Mouse (Mus musculus) left cerebral cortex, adult 8-10 months (tissue): ENCODE results near the gene Coro1c. TPM values are rescaled to one million over a fixed set of nuclear protein-coding genes. Genes with fewer than 3 reads are reported as not detected.
A peak's percentile ranks its signal among the peaks of the same experiment; 100 is the strongest.

Experiments used
- DNase-seq, 2 experiments: peaks; one replicate each; pipeline ENCODE4 v3.0.0; 2022; ENCODE audit warnings: low spot score in 2 of 2
- total RNA-seq, 4 experiments: library from RNA; stranded (reverse); gene quantifications; 2 replicates each; pipeline ENCODE4 v1.2.4; 2022

Gene Coro1c
- total RNA-seq, 4 experiments from 2014 or later, result 76.3 to 95.4 (median 86.2) TPM

DNA sequence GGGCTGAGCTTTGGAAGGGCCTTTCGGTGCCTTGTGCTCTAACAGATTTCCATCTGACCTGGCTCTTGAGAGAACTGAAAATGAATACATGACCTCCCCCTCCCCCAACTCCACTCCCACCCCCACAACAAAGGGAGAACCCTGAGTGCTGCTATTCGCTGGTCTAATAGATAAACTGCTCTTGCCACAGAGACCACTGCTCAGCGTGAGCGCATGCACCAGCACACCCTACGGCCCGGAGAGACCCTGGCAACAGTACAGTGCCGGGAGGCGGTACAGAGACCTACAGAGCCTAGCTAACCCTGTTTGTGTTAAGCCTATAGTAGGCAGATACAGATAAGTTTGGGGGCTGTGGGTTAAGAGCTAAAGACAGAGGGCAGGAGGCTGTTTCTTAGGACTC is 22.9 kb downstream of the Coro1c start:
- DNase-seq, result no peak

DNA sequence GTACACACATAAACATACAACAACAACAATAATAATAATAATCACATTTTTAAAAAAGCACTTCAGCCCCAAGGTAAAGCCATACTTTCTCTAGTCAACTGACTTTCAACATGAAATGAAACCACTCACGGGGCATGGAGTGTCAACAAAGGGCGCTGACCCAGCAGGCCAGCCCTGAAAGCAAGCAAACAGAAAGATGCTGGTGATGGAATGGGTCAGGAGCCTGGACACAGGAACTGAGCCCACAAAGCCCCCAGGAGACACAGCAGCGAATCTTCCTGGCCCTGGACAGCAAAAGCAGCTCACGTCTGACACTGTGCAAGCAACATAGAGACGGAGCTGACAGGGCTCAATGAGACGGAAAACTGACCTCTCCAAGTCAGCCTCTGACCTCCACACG is 23.8 kb downstream of the Coro1c start:
- no peak for DNase-seq

DNA sequence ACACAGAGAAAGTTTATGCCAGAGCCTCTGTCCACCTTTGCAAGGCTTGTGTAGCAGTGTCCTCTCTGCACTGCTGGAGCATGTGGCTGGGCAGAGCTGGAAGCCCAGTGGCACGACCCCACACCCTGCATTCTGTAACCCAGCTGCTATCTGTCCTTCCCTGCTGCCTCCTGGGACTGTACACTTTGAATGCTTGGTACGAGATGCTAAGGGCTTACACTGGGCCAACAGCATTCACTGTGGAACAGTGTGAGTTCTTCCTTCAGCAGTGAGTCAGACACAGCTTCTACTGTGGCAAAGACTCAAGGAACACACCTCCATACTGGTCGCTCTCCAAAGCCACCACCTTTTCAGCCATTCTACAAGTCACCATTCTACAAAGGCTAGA is 25.2 kb downstream of the Coro1c start:
- DNase-seq, result no peak

DNA sequence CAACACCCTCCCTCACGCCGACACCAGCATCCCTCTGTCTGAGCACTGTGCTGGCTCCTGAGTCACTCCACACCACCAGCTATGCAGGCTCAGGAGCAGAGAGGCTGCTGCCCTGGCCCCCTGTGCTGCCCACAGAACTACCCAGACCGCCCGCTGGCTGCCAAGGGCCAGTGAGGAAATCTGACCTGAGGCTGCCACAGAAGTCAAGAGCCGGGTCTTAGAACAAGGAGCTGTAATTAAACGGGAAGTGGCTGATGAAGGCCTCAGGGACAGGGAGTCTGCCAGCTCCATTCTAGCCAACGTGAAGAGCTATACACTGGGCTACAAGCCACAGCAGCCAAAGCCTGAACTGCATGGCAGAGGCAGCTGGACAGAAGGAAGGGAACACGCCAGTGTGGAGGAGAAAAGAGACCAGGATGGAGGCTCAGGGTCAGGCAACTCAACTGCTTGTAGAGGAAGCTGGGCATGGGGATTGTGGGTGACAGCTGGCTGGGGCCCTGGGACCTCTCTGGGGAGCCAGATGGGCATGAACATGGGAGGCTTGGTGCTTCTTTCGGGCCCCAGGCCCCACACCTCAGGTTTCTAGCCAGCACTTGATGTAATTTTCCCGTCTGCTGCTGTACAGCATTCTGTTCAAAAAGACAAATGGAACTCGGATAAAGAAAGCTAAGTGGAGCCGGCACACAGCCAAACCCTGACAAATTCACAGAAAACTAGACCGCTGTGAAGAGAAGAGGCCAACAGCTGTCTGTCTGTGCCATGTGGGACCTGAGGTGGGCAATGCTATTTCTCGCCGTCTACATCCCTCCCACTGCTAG is 25.8 kb downstream of the Coro1c start:
- DNase-seq, result no peak

DNA sequence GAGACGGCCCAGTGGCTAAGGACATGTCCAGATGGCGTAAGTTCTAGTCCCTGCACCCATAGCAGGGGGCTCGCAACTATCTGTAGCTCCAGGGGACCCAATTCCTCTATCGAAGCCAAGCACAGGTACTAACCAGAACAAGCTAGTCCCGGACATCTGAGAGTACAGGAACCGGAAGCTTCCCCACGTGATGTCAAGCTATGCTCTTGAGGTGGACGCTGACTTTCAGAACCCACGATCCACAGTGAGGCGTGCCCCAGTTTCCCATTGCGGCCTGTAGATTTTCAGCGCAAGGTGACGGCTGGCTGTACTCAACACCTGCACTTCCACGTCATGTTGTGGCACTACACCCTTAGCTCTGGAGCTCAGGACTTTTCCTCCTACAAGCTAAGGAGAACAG is 27.4 kb downstream of the Coro1c start:
- no peak for DNase-seq

DNA sequence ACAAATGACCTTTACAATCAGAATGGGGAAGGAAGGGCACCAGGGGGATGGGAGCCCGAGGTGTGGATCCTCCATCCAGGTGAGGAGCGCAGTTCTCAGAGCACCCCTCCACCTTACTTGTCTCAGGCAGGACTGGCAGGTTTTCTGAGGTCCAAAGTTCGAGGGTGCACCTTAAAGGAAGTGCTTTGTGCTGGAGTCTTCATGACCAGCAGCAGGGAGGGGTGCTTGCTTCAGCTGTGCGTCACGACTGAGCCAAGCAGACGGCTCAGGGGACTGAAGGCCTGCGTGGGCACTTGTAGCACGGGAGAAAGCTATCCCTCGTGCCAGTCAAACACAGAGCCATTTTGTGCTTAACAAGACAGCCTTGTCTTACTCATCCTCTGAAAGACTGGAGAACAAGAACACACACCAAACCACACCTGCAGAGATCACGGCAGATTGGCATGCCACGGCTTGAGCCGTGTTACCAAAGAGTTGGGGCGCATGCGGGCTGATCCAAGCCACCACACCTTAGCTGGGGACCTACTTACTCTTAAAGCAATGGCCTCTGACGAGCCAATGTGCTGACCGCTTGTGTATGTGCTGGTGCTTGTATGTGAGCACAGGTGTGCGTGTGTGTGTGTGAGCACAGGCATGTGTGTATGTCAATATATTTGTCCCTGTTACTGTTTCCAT is 29.5 kb downstream of the Coro1c start:
- DNase-seq, result no peak

DNA sequence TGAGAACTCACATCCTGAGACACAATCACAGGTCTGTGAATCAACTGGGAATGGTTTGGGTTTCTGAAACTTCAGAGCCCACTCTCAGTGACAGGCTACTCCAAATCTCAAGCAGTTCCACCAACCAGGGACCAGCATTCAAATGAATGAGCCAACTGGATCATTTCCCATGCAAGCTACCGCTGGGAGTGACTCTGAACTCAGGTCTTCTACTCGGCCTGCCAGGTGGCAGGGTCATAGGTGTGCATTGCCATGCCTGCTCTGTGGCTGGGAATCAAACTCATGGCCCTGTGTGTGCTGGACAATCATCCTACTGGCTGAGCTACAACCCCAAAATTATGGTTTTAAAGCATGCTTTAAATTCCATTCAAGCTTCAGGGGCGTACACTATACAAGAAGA is 31.0 kb downstream of the Coro1c start:
- DNase-seq, result no peak

DNA sequence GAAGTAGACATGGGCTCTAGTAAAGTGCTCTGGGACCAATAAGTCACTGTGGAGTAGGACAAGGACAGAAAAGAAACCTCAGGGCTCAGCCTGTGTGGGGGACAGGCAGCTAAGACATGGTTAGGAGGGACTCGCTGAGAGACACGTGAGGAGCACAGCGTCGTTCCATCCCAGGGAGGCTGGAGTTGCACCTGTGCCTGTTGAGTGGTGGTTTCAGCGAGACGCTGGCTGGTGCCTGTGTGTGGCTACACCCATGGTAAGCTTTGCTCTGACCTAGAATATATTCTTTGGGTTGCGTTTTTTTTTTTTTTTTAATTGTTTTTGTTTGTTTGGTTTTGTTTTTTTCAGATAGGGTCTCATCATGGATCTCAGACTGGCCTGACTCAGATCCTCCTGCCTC is 32.4 kb downstream of the Coro1c start:
- DNase-seq, result no peak

DNA sequence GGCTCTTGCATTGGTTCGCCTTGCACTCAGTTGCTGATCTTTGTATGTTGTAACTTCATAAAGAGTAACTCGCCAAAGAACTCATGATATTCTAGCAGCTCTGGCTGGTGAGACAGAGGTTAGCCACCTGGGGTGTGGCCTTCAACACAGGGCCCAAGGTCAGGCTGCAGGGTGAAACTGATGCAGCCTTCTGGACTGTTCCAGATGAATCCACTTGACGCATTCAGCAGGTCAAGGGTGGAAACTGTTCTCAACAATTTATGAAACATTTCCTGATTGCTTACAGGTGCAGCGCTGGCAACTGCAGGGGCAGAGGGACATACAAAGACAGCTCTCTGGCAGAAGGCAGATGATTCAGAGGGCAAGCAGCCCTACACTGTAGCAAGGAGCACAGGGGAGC is 32.9 kb downstream of the Coro1c start:
- no peak for DNase-seq

DNA sequence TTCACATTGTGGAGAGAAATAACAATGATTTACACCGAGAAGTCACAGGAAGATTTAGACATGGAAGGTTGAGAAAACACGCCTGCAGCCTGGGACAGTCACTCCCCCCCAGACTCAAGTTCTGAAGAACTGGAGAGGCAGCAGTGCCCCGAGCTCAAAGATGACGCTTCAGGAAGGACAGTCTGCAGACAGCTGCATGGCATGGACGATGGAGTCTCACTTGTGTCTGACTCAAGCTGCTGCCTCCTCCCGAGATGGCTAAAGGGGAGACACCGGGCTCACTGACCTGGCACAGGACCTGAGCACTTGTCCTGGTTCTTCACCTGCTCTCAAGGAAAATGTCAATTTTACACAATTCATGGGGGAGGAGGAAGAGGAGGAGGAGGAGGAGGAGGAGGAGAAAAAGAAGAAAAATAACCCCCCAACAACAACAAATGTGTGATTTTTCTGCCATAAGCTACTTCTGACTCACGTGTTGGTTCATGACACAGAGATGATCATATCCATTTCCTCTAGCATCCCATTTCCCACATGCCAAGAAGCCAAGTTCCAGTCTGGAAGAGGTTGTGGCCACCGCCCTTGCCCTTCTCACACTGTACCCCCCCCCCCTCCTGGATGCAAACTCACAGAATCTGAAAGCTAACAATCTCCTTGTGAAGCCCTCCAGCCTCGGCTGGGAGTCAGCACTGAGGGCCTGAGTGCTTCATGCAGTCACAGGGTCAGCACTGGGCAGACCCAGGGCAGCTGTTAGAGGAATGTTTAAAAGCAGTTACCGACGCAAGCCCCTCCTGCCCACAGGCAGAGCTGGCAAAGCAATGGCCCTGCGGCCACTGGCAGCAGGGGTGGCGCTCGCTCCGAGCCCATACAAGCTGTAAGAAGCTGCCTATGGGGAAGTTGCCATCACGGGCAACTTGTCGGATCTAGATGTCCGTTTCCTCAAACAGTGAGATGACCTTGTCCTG is 34.2 kb downstream of the Coro1c start:
- DNase-seq, result no peak

DNA sequence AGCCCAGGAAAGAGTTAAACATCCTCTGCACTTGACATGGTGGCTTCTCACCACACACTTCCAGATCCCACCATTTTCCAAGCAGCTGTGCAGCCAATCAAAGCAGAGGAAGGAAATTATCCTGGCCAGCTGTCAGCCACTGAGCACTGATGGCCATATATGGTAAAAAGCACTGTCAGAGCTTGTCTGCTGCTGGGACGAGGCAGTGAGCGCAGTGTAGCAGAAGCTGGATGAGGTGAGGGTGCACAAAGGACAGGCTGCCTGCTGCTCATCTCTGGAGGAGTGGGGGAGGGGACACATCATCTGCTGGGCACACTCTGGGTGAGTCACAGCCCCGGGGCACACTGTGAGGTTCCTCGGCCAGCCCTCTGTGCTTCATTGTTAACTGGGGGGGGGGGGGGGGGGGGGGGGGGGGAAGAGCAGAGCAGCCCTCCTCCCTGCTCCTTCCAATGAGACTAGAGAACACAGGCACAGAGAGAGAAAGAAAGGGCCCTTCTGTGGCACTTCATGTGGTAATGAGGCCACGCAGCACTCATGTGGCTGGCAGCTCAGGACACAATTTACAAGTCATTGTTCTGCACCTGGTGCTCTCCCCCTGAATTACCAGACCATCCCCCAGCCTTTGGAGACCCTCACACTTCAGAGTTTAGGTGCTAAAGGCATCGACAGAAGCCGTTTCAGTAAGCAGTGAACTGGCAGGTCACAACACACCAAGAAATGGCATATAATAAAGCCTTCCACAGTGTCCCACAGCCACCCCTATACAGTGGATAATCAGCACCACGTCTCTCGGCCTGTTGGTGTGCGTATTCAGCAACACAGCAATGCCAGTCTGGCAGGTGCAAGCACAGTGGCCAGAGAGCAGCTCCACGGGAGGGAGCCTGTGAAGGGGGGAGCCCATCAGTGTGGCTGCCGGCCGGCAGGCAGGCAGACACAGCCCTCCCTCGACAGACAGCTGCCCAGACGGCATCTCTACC is 35.3 kb downstream of the Coro1c start:
- DNase-seq, result peak in 1 of 2 experiments; percentile 87

DNA sequence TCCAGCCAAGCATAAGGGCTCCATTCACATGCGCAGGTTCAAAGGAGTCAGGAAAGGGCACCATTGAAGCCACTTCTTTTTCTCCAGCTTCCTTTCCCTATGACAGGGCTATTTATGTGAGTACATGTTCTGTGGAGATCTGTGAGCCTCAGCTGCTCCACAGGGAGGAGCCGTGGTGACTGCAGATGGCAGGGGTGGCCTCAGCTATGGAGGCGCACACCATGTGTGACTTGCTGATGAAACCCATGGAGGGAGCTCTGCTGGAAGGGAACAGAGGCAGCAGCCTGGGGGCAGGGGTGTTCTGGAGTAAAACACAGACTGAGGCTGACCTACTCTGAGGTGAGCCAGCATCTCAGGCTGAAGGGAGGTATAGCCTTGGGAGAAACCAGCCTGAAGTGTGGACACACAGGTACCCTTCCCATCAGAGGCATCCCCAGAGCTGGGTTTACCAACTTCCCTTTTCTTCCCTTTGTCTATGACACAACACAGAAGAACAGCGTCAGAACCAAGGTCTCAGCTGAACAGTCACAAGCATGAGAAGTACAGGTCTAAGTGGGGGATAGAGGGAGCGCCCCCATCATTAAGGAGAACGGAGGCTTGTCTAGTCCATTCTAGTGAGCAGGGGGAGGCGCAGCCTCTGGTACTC is 36.5 kb downstream of the Coro1c start:
- no peak for DNase-seq

DNA sequence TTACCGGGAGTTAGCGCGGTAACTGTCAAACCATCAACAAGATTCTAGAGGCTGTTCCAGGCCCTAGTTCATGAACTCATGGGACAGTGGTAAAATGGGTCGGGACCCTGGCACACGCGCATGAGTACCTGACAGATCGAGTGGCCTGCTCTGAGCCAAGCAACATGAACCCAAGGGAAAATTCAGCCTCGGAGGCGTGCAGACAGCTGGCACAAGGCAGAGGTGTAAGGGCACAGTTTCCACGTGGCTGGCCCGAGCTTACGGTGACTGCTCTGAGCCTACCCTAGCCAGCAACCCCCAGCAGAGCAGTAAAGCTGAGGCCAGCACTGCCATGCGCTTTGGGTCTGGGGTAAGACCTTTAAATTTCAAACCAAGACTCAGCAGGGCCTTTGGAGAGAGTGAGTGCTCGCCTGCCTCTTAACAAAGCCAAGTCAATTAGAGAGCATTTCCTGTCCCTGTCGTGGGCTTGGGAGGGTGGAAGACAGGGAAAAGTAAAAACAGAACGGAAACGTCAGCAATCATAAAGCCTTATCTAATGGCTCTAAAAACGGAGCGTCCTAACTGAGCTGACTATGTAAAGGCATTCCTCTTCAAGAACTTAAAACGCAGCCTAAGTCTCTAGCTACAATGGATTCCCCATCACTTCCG is 38.0 kb downstream of the Coro1c start:
- no peak for DNase-seq

DNA sequence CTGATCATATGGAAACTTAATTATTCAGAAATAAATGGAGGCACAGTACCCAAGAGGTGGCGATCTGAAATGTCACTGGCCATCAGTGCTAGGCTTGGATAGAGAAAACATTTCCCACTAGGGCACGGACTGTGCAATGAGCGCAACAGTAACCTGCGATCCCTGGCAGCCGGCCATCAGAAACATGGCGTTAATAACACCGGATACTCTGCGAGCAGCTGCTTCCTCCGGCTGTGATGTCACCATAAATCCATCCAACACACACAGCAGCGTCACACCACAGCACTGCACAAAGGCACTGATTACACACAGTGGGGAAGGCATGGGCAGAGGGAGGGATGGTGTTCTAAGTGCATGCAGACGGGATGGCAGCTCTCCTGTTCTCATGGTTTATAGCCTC is 39.4 kb downstream of the Coro1c start:
- DNase-seq, result no peak

DNA sequence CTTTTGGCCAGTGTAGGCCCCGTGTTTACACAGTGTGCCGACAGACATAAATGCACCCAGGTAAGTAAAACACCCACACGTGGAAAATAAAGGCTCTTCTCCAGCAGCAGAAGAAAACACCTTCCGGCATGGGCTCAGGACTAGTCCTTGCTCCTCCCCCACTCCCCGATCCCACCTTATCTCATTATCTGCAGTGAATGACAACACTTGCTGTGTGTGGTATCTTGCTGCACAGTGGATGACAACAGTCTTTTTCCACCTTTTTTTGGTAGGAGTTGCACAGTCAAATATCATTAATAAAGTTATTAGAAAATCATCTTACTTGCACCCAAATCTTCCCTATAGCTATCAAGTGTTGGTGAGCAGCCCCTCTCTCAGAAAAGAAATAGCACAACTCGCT is 43.6 kb downstream of the Coro1c start:
- DNase-seq, result no peak

DNA sequence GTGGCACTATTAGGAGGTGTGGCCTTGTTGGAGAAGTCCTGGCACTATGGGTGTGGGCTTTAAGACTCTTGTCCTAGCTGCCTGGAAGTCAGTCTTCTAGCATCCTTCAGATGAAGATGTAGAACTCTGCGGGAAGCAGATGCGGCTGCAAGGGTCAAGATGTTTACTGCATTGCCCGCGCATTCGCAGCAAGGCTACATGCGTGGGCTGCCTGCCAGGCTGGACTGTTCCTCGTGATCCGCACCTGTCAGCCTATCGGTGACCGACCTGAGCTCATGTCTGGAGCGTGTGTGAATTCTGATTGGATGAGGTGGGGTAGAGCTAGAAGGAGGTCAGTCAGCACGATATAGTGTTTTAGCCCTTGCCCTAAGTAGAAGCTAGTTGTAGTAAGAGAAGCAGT is 44.6 kb downstream of the Coro1c start:
- no peak for DNase-seq

DNA sequence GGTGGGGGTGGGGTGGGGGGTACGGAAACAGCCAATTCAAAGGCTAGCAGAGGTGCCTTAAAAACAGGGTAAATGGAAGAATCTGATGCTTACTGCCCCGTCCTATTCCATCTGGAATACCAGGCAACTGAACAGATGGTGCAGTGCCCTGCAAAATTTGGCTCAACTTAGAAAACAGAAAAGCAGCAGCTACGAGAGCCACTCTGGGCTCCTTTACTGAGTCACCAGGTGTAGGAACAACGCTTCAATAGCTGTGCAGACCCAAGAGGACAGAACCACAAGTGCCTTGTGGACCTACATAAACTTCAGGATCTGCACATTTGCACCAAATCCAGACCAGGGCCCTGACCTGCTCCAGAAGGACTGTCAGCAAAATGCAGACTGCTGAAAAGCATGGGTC is 46.1 kb downstream of the Coro1c start:
- DNase-seq, result no peak

DNA sequence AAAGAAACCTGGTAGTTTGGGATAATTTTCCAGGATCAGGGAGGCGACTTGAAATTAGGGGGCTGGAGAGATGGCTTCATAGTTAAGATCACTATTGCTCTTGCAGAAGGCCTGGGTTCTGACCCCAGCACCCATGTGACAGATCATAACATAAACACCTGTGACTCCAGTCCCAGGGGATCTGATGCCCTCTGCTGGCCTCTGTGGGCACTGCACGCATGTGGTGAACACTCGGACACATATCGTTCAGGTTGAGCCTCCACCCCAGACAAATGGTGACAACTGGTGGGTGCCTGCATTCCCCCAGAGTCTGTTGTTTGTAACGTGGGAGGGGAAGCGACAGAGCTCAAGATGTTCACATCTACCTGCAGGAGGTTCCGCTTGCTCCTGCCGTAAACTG is 47.3 kb downstream of the Coro1c start:
- DNase-seq, result no peak

DNA sequence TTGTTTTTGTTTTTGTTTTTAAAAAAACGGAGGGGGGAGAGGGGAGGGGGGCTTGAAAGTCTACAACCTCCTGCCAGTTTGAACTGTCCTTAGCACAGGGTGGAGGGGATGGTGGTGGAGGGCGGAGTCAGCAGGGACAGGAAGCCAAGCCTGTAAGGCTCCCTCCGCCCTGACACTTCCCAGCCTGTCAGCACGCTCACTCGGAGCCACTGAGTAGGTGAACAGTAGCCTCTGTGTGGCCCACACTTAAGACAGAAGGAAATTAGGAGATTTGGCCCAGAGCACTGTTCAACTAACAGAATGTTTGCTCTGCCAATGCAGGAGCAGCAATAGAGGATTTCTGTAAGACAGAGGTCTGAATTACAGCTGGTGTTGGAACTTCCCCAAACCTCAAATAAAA is 49.6 kb downstream of the Coro1c start:
- DNase-seq, result no peak

DNA sequence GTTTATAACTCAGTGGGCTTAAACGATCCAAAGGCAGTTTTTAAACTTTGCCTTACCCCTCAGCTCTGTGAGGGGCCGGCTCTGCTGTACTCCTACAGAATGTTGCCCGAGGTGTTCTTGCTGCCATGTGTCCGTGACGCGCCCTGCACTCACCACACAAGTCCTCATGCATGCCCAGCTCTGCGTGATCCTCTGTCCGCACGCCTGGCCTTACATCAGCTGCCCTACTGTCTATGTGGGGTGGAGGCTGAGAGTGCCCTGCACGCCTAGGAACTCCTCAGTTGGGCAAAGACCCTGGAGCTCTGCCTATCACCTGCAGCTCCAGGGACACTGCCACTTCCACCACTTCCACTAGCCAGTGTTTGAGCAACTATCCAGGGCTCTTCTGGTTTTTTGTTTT is 50.0 kb downstream of the Coro1c start:
- DNase-seq, result no peak
